Mouse (Mus musculus): Measurements from ENCODE around the gene Gm13276.

DNA sequence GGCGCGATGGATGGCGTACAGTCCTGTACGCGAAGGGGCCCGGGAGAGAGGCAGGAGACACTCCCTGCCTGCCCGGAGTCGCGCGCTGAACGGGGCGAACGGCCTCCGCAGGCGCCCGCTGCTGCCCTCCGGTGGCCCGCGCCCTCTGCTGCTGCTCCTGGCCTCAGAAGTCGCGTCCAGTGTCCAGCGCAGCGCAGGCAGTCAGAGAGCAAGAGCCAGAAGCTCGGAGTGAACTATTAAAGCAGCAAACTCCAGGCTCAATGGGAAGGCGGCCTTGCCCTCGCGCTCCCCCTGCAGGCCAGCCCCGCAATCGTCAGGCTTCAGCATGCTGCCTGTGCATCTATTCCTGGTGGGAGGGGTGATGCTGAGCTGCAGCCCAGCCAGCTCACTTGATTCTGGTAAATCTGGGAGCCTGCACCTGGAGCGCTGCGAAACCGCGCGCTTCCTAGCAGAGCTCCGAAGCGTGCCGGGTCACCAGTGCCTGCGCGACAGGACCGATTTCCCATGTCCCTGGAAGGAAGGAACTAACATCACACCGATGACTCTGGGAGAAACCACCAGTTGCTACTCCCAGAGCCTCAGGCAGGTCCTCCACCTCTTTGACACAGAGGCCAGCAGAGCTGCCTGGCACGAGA lies 22.0 kb upstream of the Gm13276 start:
- peak; percentile 40; the same call in 1 of the 2 replicates for TF ChIP-seq CTCF (IDR thresholded peaks at IDR 0.05; ENCODE audit: low read depth, low read length)
- 0 out of 2 replicates have a peak, but pooled peaks have one; percentile 13 for TF ChIP-seq POLR2A (IDR thresholded peaks at IDR 0.05; ENCODE audit: extremely low read depth, insufficient read depth, low read length)
